Mouse (Mus musculus): ENCODE results near the gene Adamts6.

DNA sequence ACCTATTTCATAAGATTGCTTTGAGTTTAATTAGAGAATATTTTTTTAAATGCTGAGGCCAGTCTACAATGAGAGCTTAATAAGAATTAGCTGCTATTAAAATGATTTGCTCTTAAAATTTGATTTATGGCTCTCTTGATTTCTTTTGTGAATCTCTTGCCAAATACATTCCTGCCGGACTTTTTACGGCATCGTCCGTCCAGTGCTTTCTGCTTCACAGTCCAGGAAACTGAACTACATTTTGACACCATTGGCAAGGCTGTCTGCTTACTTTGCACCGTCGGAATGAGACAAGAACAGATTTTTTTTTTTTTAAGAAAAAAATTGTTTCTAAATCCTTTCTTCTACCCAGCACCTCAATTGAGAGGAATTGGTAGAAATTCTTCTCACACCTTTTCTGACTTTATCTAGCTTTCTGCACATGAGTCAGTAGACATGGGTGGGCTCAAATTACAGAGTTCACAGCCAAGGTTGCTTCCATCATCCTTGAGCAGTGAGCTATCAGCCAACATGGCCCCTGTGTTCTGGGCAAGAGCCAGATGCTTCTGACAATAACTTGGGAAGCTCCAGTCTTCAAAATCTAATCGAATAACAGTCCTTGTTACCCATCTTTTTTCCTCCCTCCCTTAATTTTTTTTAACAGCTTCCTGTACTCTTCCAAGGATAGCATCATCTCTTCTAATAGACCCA lies 246.3 kb downstream of the Adamts6 start:
- TF ChIP-seq CTCF (IDR thresholded peaks at IDR 0.05; ENCODE audit: borderline replicate concordance, control insufficient read depth, extremely low read depth, insufficient read depth, low read length, poor library complexity) = no peak
- TF ChIP-seq POLR2A (IDR thresholded peaks at IDR 0.05; ENCODE audit: control insufficient read depth, extremely low read depth, insufficient read depth, low read length, poor library complexity) = no peak

All from thymus, adult 2 months (tissue).